Mouse (Mus musculus) testis, adult 2 months (tissue): ENCODE data around the gene Ldlr. TPM values are rescaled to one million over a fixed set of nuclear protein-coding genes. Genes with fewer than 3 reads are reported as not detected.

Experiments used
- H3K27ac ChIP-seq: fragments of 200-500 bp; 2 replicates; pipeline ENCODE4 v1.5.1; 2012; ENCODE audit warnings: low read depth, low read length; ENCODE audit not compliant: control insufficient read depth, insufficient read depth
- H3K27me3 ChIP-seq: fragments of 200-500 bp; 2 replicates; pipeline ENCODE4 v1.6.1; 2012; ENCODE audit warnings: mild to moderate bottlenecking, low read length, moderate library complexity; ENCODE audit not compliant: control insufficient read depth, insufficient read depth
- H3K36me3 ChIP-seq: fragments of 200-500 bp; 2 replicates; pipeline ENCODE4 v1.6.1; 2012; ENCODE audit warnings: mild to moderate bottlenecking, low read length; ENCODE audit not compliant: control insufficient read depth, insufficient read depth
- H3K4me1 ChIP-seq: fragments of 200-500 bp; 2 replicates; pipeline ENCODE4 v1.6.1; 2012; ENCODE audit warnings: low read length; ENCODE audit not compliant: control insufficient read depth, insufficient read depth
- H3K4me3 ChIP-seq: fragments of 200-500 bp; 2 replicates; pipeline ENCODE4 v1.5.1; 2012; ENCODE audit warnings: low read depth, mild to moderate bottlenecking, low read length, moderate library complexity, mixed read lengths; ENCODE audit not compliant: control insufficient read depth
- CTCF ChIP-seq: fragments of 200-500 bp; IDR thresholded peaks from 2 replicates; pipeline ENCODE4 v1.5.1; 2012; ENCODE audit warnings: low read depth, mild to moderate bottlenecking, inconsistent platforms, low read length, moderate library complexity; ENCODE audit not compliant: control insufficient read depth, insufficient read depth, insufficient replicate concordance
- POLR2A ChIP-seq: fragments of 200-500 bp; IDR thresholded peaks from 2 replicates; pipeline ENCODE4 v1.6.1; 2012; ENCODE audit warnings: low read depth, mild to moderate bottlenecking, inconsistent platforms, low read length, moderate library complexity; ENCODE audit not compliant: control insufficient read depth
- polyA plus RNA-seq: library from polyadenylated mRNA; depleted of rRNA; stranded (reverse); fragments of >200 nt; gene quantifications from 2 replicates; pipeline ENCODE4 v1.2.3, GENCODE M21; 2012

Gene Ldlr
- polyA plus RNA-seq, 1 experiment = 2.9 TPM

- TF ChIP-seq POLR2A (no peak), CTCF (no peak)
- H3K36me3 ChIP-seq = no peaks in the 10 kb centered on the region
- H3K4me3 ChIP-seq = no peak overlapping the region
- peaks cover 3% of the 10 kb centered on the region; the same call in 1 of the 2 replicates for H3K4me1 ChIP-seq
- no peaks in the 10 kb centered on the region for H3K27me3 ChIP-seq
- no peak overlapping the region for H3K27ac ChIP-seq
These were observed 25.2 kb downstream of the Ldlr start for GRCm38 (mm10) chr9:21748491-21748890.

- Histone ChIP-seq H3K4me1 (peaks cover 3% of the 10 kb centered on the region; the same call in 1 of the 2 replicates), H3K27ac (no peak overlapping the region), H3K27me3 (no peaks in the 10 kb centered on the region), H3K36me3 (no peaks in the 10 kb centered on the region), H3K4me3 (no peak overlapping the region)
- no peak for TF ChIP-seq CTCF
- TF ChIP-seq POLR2A = no peak
These were observed 26.3 kb downstream of the Ldlr start for GRCm38 (mm10) chr9:21749382-21750118.

GRCm38 (mm10) chr9:21750370-21750769 lies 27.1 kb downstream of the Ldlr start:
- Histone ChIP-seq H3K4me1 (peaks cover 3% of the 10 kb centered on the region; the same call in 1 of the 2 replicates), H3K27me3 (no peaks in the 10 kb centered on the region), H3K4me3 (no peak overlapping the region), H3K27ac (no peak overlapping the region), H3K36me3 (no peaks in the 10 kb centered on the region)
- TF ChIP-seq CTCF (no peak), POLR2A (no peak)

- no peak overlapping the region; the same call in 1 of the 2 replicates for H3K27ac ChIP-seq
- H3K4me3 ChIP-seq = no peak overlapping the region
- H3K4me1 ChIP-seq = peaks cover 3% of the 10 kb centered on the region; the same call in 1 of the 2 replicates
- TF ChIP-seq POLR2A (no peak), CTCF (peak; percentile 37; the same call in 1 of the 2 replicates)
- H3K36me3 ChIP-seq = no peaks in the 10 kb centered on the region
- no peaks in the 10 kb centered on the region for H3K27me3 ChIP-seq
These were observed 28.1 kb downstream of the Ldlr start for GRCm38 (mm10) chr9:21751347-21751746.

GRCm38 (mm10) chr9:21752252-21752792 lies 29.0 kb downstream of the Ldlr start:
- Histone ChIP-seq H3K36me3 (no peaks in the 10 kb centered on the region), H3K4me3 (no peak overlapping the region), H3K27me3 (no peaks in the 10 kb centered on the region), H3K27ac (peak overlapping the region; percentile 41; the same call in 1 of the 2 replicates), H3K4me1 (peaks cover 3% of the 10 kb centered on the region; the same call in 1 of the 2 replicates)
- no peak for TF ChIP-seq CTCF
- no peak for TF ChIP-seq POLR2A

- no peaks in the 10 kb centered on the region for H3K36me3 ChIP-seq
- no peak for TF ChIP-seq CTCF
- TF ChIP-seq POLR2A = no peak
- peaks cover 4% of the 10 kb centered on the region for H3K4me1 ChIP-seq
- H3K4me3 ChIP-seq = no peak overlapping the region
- H3K27ac ChIP-seq = no peak overlapping the region
- no peaks in the 10 kb centered on the region for H3K27me3 ChIP-seq
These were observed 30.7 kb downstream of the Ldlr start for GRCm38 (mm10) chr9:21754003-21754402.

- no peaks in the 10 kb centered on the region for H3K36me3 ChIP-seq
- H3K27ac ChIP-seq = no peak overlapping the region
- H3K4me1 ChIP-seq = peaks cover 7% of the 10 kb centered on the region
- H3K4me3 ChIP-seq = no peak overlapping the region
- TF ChIP-seq POLR2A (no peak), CTCF (no peak)
- H3K27me3 ChIP-seq = no peaks in the 10 kb centered on the region
These were observed 31.4 kb downstream of the Ldlr start for GRCm38 (mm10) chr9:21754516-21755321.
